Mouse (Mus musculus): ENCODE measurements at regions not wholly inside any gene's neighbourhood (a gene's known extent, or its start where the extent isn't known, plus 50 kb on each side); places are given as distances from the start of the nearest gene placed in this dataset.
"Not testable (repeated sequence)": the region's sequence is repeated elsewhere in the genome, so short reads cannot be mapped to it uniquely, and the experiment has no call there.

DNA sequence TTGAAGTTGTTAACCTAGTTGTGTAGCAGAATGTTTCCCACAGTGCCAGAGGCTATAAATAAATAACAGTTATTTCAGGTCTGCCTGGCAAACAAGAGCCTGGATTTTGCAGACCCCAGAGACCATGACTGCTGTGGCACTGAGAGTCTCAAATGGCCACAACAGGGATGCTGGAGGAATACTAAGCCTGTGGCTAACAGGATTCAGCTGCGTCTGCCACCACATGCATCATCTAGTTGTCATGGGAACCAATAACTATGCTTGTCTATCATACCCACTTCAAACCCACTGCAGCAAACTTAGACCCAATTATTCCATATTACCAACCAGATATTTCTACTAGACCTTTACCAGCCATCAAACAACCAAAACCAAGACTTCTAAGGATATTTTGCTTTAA, 385.4 kb downstream of the Mat2b start:
- ATAC-seq (ENCODE audit: low TSS enrichment) = 0 out of 2 replicates have a peak, but pooled peaks have one; percentile 44

DNA sequence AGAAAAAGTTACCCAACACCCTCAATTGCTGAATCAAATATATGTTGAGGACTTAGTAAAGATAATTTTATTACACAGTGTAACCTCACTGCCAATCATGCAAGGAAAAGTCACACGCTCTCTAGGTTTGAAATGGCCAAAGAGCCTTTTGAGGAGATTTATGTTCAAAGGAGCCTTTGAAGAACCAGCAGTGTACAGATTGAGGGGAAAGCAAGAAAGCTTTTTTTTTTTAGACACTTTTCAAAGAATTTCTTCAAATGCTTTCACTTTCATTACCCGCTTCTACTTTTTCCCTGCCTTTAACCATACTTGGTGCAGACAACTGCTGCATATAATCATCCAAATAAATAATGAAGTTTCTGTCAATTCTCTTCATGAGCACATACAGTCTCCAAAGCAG, 392.4 kb downstream of the Mat2b start:
- ATAC-seq (ENCODE audit: low TSS enrichment) = no peak

- ATAC-seq (ENCODE audit: low TSS enrichment) = not testable (repeated sequence)
Measured at GRCm38 (mm10) chr11:40299987-40300386, 395.0 kb downstream of the Mat2b start.

GRCm38 (mm10) chr11:40286936-40287335, 408.1 kb downstream of the Mat2b start:
- no peak for ATAC-seq (ENCODE audit: low TSS enrichment)

- ATAC-seq (ENCODE audit: low TSS enrichment) = no peak
Measured at GRCm38 (mm10) chr11:40286391-40286790, 408.6 kb downstream of the Mat2b start.

DNA sequence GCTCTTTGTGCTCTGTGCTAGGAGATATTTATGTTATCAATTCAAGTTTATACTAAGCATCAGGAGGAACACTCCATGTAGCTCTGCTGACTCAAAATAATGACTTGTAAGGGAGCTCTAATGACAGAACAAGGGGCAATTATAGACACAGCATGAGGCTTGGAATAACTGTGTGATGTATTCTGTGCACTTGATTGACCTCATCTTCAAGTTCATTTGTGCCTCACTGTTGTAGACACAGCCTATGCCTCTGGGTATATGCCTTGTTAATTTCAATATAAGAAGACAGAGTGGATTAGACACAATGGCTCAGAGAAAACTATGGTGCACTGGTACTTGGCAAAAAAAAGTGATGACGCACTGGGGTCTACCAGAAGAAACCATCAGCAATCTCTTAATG, 418.3 kb downstream of the Mat2b start:
- no peak for ATAC-seq (ENCODE audit: low TSS enrichment)

DNA sequence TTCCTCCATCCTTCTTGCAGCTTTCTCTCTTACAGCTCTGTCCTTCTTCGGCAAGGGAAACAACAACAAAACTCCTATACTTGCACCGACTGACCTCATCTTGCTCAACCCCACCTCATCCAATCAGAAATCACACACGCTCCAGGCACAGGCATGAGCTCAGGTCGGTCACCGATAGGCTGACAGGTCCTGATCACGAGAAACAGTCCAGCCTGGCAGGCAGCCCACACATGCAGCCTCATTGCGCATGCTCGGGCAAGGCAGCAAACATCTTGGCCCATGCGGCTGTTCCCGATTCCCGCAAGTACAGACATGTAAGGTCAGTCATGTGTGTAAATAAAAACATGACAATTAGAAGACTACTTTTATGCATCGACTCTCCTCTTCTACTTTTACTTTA, 441.9 kb downstream of the Mat2b start:
- no peak for ATAC-seq (ENCODE audit: low TSS enrichment)

- no peak for ATAC-seq (ENCODE audit: low TSS enrichment)
Measured at GRCm38 (mm10) chr11:40252399-40252798, 442.6 kb downstream of the Mat2b start.

- no peak for ATAC-seq (ENCODE audit: low TSS enrichment)
Measured at GRCm38 (mm10) chr11:40251131-40251530, 443.9 kb downstream of the Mat2b start.

DNA sequence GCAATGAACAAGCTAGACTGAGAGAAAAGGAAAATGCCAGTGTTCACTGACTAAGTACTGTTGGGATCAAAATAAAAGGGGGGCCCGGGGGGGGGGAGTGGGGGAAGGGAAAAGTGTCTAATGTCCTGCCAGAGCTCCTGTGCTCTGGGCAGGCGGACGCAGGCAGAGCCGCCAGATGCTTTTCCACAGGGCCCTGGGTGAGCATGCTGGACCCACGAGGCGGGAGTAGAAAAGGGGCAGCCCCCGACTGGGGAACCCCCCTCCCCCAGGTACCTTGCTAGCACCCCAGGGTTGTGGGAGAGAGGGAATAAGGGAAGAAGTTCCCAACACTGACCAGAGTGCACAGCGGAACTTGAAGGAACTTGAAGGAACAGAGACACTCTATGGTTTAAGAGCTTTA, 478.6 kb downstream of the Mat2b start:
- no peak for ATAC-seq (ENCODE audit: low TSS enrichment)
